Mouse (Mus musculus) liver, postnatal 0 days (tissue): ENCODE data around the gene Grk6.

Experiments
- CTCF ChIP-seq: sonication (generic); IDR thresholded peaks from 2 replicates; pipeline ENCODE4 v1.5.1; 2016; ENCODE audit warnings: antibody characterized with exemption, low read depth
- EP300 ChIP-seq: IDR thresholded peaks from 2 replicates; pipeline ENCODE4 v1.6.1; 2016; ENCODE audit warnings: antibody characterized with exemption, low read depth, mild to moderate bottlenecking

DNA sequence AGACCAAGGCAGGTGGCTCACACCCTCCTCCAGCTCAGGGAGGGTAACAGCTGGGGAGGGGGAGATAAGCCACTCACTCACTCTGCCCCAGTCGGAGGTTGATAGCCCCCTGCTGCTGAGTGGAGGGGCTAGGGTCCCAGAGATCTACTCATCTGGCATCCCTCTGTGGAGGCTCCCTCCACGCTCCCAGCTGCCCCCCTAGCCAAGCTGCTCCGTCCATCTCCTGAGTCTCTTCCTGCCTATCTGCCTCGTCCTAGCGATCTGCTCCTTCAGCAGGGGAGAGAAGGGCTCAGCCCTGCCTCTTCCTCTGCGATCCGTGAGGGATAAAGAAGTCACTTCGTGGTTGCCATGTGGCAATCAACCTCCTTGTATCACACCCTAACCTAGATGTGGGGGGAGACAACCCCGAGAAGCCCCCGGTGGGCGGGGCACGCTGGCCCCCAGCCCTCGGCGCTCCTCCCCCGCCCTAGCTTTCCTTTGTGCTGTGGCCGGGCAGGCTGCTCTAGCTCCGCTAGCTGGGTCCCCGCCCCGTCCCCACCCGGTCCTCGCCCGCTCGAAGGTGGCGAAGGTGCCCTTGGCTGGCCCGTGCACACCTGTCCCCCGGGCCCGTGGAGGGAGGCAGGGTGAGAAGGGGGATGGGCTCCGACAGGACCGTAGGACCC lies 42.2 kb downstream of the Grk6 start:
- TF ChIP-seq CTCF (no peak), EP300 (no peak)
